Comparison of ENCODE assay signal across 9 mouse cellular contexts in the genomic region with DNA sequence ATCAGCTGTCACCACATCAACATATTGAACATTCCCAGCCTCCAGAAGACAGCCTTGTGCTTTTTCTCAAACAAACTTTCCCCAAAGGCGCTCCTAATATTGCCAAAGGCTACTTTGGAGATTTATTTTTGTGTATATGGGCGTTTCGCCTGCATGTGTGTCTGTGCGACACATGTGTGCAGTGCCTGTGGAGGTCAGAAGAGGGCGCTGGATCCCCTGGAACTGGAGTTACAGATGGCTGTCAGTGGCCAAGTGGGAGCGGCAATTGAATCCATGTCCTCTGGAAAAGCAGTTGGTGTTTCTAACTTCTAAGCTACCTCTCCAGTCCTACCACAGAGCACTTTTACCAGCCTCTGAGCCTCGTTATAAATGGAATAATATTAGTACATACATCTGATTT. TPM values are rescaled to one million over a fixed set of nuclear protein-coding genes. Genes with fewer than 3 reads are reported as not detected.
DNase-seq lines count a peak whose midpoint lies in the region; ATAC-seq and TF ChIP-seq lines count a peak whose summit lies in the region.
"Had no signal": no experiment of that assay in that cellular context is flagged by ENCODE, and none has a peak within 500 bp of the region (broad histone marks: within the 10 kb centered on the region; RNA-seq: fewer than 3 reads in every experiment).

No protein-coding gene starts in this region.

- peak; percentile 6 for DNase-seq in kidney, adult 18-20 months
- DNase-seq in lung, postnatal 14 days, result peak; percentile 5
- DNase-seq in lung, adult 18-20 months, result no peak
- DNase-seq in ES-CJ7 (ENCODE audit: low read depth, low spot score), result peak; percentile 70
- no peak for DNase-seq in cerebellum, adult 8-10 months
- DNase-seq: adrenal gland, postnatal 10 days had no signal

- no peak for TF ChIP-seq POLR2A in bone marrow, adult 2 months (IDR thresholded peaks at IDR 0.05; ENCODE audit: borderline replicate concordance, control insufficient read depth, low read depth, low read length)

- H3K9me3 ChIP-seq in kidney, embryonic 16.5 days (ENCODE audit: low read length), result no peaks in the 10 kb centered on the region

- no peak for ATAC-seq in kidney, embryonic 16.5 days (ENCODE audit: low FRiP score, low TSS enrichment)

- H3K4me3 ChIP-seq in kidney, embryonic 16.5 days (ENCODE audit: low read length), result no peak overlapping the region
- H3K4me3 ChIP-seq in bone marrow, adult 2 months (replicated peaks; ENCODE audit: control insufficient read depth, low read depth, low read length), result no peak overlapping the region

- no peak overlapping the region for H3K9ac ChIP-seq in kidney, embryonic 16.5 days (replicated peaks; ENCODE audit: low read length)

- WGBS in kidney, embryonic 16.5 days, result 80% methylated on average over 7 of the region's 7 CpGs
- WGBS in bone marrow, adult 2 months, result 80% methylated on average over 7 of the region's 7 CpGs

- no peaks in the 10 kb centered on the region for H3K27me3 ChIP-seq in kidney, embryonic 16.5 days (ENCODE audit: insufficient read depth, low read length)

- peak; percentile 20; the same call in 1 of the 2 replicates for TF ChIP-seq CTCF in bone marrow, adult 2 months (IDR thresholded peaks at IDR 0.05; ENCODE audit: control insufficient read depth, insufficient read depth, low read length)

- H3K36me3 ChIP-seq in kidney, embryonic 16.5 days (ENCODE audit: insufficient read depth, low read length), result no peaks in the 10 kb centered on the region

- H3K4me2 ChIP-seq in kidney, embryonic 16.5 days (replicated peaks; ENCODE audit: low read depth, low read length), result no peak overlapping the region
- H3K4me2 ChIP-seq: midbrain, embryonic 11.5 days had no signal

- no peak overlapping the region for H3K27ac ChIP-seq in kidney, embryonic 16.5 days (ENCODE audit: low read length)
- H3K27ac ChIP-seq in bone marrow, adult 2 months (ENCODE audit: control insufficient read depth, insufficient read depth, low read depth, low read length, poor library complexity), result no peak overlapping the region

- 0 out of 2 replicates have a peak, but pooled peaks cover 4% of the 10 kb centered on the region for H3K4me1 ChIP-seq in kidney, embryonic 16.5 days (ENCODE audit: insufficient read depth, low read length)
- no peaks in the 10 kb centered on the region for H3K4me1 ChIP-seq in bone marrow, adult 2 months (ENCODE audit: control insufficient read depth, insufficient read depth, low read length)

RNA-seq across cellular contexts. Expression of gene Scand1, which starts 38.7 kb away (rescaled TPM):
- polyA plus RNA-seq in kidney, embryonic 16.5 days (2015; fragmentation: Nextera tagmentation; extraction: Ambion mirVana), result 48.8 and 58.0 TPM in 2 replicates
- 61.6 and 84.9 TPM in 2 replicates for polyA plus RNA-seq in bone marrow, adult 2 months (2011; ENCODE audit: insufficient read depth, insufficient read length, low replicate concordance, missing spikeins)

RNA-seq across cellular contexts. Expression of gene Cnbd2, which starts 39.1 kb away (rescaled TPM):
- polyA plus RNA-seq in kidney, embryonic 16.5 days (2015; fragmentation: Nextera tagmentation; extraction: Ambion mirVana), result 5.5 and 8.1 TPM in 2 replicates
- polyA plus RNA-seq in bone marrow, adult 2 months (2011; ENCODE audit: insufficient read depth, insufficient read length, low replicate concordance, missing spikeins), result 2.6 and 5.4 TPM in 2 replicates

Comparison
In these comparisons a context has a peak if more than half of its experiments do, and no peak if none do; other contexts are left out.
1. DNase-seq: peak in kidney, adult 18-20 months (single experiment), lung, postnatal 14 days (single experiment) and ES-CJ7 (single experiment); none in lung, adult 18-20 months (0 of 2) and cerebellum, adult 8-10 months (single experiment).